Mouse (Mus musculus) megakaryocyte, embryonic 14.5 days (primary cell): Measurements from ENCODE around the gene Polk.

Experiments
- FLI1 ChIP-seq: IDR thresholded peaks from 2 replicates; pipeline ENCODE4 v1.6.1; 2012; ENCODE audit warnings: low read length, inconsistent platforms, mixed read lengths
- GATA1 ChIP-seq: IDR thresholded peaks from 3 replicates; pipeline ENCODE4 v1.6.1; 2012; ENCODE audit warnings: mixed read lengths, low read length, inconsistent platforms, borderline replicate concordance

GRCm38 (mm10) chr13:96505661-96506060, 36.7 kb downstream of the Polk start:
- TF ChIP-seq FLI1: no peak
- no peak for TF ChIP-seq GATA1
